Mouse (Mus musculus): ENCODE measurements around the gene Cysrt1.

The Cysrt1 gene

DNA sequence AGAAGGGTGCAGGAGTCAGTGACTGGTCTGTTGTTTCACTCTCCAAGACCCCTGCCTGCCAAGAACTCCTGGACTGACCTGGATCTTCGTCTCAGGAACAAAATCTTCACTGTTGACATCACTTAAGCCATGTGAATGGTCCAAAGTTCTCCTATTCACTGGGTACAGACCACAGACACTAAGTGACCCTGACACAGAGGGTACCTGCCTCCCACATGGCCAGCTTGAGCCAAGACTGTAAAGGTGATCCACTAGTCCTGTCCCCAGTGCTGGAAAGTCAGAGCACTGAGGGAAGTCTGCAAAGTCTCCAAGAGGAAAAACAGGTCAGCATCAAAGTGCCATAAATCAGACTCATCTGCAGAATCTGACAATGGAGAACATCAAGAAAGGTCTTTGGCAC is 34.7 kb downstream of the Cysrt1 start:
- DNase-seq (ENCODE audit: low read depth): no peak

DNA sequence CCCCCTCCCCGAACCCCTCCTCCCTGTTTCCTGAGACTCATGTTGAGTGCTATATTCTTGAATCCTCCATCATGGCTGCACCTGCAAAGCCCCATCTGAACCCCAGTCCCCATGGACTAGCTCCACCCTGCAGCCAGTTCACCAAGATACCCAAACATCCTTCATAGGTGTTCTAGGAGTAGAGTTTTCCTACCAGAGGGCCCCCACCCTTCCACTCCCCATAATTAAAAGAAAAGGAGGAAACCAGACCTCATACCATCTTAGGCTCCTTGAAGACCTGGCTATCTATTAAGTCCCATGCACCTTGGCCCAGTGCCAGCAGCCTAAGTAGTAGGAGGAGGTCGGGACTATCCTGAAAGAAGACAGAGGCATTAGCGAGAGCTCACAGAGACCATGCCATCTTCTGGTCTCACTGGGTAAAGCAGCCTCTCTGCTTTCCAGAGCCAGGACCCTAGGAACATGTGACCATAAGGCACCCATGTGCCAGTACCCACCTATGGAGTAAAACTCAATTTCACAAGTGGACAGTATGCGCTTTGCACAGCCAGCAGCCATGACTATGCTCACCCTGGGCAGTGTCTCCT is 38.5 kb downstream of the Cysrt1 start:
- DNase-seq (ENCODE audit: low read depth): no peak

DNA sequence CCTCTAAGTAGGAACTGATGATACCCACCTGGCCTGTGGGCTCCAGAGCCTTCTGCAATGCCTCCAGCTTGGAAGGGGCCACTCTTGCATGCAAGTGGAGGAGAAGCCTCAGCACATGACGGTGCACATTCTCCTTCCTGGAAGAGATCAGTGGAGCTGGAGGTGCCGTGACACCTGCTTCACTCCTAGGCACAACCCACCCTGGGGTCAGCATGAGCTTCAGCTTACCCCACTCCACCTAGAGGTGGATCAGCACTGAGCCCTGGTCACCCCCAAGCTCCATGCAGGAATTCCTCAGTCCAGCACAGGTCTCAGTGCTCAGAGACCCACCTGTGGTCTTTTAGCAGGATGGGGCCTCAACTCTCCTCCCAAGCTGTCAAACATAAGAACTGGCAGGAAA is 41.6 kb downstream of the Cysrt1 start:
- DNase-seq (ENCODE audit: low read depth): no peak

DNA sequence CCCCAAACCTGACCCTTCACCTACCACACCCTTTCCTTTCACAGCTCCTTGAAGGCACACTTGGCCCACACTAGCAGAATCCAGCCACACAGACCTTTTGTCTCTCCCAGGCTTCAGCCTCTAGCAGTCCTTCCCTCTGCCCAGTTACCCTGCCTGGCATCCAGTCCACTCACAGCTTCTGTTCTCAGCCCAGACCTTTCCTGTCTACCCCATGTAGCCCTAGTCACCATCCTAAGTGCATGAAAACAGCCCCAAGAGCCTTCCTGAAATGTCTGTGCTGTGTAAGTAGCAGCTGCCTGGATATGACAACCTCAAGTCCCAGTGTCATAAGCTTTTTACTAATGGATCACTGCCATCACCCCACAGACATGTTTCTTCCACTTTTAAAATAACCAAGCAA is 44.3 kb downstream of the Cysrt1 start:
- DNase-seq (ENCODE audit: low read depth): no peak

DNA sequence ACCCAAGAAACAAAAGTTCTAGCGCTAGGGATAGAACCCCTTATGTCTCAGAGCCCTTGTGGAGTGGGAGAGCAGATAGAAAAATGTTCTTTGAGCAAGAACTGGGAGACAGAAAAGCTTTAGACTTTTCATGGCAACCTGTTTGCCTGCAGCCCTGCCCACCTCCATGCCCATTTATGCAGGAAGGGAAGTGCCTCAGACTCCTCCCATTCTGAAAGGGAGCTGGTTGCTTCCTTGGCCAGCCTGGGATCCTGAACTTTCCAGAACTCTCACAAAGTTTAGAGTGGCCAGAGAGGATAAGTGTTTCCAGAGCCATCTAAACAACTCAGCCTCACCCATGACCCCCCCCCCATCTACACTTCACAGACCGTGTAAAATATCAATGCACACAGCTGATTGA is 45.1 kb downstream of the Cysrt1 start:
- no peak for DNase-seq (ENCODE audit: low read depth)

DNA sequence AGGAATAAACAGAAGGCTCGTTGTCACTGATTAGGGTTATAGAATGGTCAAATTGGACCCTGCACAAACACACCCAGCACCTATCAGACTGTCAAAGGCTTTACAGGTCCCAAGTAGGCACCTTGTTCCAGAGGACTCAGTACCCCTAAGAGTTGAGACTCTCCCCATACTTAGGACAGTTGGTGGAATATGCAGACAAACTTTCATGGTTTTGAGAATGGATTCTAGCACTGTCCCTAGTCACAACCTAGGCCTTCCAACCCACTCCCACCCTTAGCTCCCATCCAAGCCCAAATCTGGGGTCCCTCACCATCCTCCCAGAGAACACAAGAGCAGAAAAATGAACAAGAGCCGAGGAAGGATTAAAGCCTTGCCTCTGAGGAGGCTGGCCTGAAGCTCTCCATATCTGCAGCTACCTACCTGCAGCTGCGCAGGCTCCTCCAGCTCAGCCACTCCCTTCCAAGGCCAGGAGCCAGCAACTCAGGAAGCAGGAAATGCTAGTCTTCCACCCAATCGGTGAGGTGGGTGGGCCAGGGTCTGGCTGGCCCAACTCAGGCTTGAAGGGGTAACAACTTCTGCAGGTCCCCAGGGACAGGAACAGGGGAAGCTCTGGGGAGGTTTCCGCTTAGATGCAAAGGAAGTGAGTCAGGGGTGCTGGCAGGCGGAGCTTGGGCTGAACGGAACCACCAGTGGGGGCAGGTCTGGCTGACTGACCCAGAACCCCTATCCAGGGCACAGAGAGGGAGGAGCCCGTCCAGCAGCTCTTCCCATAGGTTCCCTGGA is 45.9 kb downstream of the Cysrt1 start, which contains the start of gene Tor4a:
Gene Tor4a, minus strand, starts transcription at position 715 of the 783 bp plus-strand sequence.
- peak; percentile 76 for DNase-seq (ENCODE audit: low read depth)

DNA sequence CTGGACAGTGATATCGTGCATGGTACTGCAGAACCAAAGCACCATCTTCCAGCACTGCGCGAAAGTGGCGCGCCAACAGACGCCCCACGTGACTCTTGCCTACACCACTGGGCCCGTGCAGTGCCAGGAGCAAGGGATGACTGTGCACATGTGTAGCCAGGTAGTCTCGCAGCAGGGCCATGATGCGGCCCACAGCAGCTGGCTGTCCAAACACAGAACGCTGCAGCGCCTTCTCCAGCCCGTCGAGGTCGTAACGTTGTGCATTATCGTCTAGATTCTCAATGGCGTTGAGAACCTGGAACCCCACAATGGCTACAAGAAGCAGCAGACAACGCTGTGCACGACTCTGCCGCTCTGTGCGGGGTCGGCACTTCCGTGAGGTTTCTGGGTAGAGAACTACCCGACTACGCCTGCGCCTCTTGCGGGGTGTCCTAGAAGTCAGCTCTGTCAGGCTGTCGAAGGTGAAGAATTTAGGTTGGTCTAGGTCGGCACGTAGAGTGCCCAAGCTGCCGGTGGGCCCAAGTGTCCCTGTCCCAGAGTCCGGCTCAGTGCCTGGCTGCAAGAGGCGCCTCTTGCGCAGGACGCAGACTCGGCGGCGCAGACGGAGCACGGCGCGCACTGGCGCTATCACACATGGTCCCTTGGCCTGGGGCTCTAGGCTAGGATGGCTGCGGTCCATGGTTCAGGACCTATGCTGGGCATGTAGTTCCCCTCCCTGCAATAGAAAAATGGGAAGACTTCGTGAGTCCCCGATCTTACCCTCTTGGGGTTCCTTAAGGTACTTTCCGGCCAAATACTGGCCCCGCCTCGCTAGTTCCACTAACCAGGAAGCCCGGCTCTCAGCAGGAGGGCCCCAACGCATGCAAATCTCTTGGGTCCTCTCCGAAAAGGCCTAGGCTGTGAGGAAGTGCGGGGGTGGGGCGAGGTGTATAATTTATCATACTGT is 46.8 kb downstream of the Cysrt1 start:
- no peak for DNase-seq (ENCODE audit: low read depth)

DNA sequence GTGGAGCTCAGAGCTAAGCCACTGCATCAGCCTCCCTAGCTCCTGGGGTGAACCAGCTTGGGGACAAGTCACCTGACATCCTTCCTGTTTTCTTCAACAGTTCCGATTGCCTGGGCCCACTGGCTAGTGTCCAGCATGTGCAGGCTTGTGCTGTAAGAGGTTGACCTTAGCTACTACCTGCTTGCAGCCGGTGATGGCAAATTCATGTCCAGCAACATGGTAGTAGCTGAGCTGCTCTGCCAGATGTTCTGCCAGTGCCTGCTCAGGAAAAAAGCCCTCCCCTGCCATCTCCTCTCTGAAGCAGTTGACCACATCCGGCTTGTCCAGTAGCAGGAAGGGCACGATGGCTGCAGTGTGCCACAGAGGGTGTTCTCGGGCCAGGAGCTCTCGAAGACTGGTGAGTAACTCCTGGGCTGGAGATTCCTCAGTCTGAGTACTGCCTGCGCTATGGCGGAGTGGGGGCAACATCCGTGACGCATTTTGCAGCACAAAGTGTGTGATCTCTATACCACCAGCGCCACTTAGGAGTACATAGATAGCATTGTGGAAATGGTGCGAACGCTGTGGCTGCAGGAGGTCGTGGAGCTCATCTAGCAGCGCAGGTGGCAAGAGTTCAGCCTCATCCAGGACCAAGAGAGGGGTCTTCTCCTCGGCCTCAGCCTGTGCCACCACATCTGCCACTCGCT is 47.6 kb downstream of the Cysrt1 start:
- DNase-seq (ENCODE audit: low read depth): no peak

DNA sequence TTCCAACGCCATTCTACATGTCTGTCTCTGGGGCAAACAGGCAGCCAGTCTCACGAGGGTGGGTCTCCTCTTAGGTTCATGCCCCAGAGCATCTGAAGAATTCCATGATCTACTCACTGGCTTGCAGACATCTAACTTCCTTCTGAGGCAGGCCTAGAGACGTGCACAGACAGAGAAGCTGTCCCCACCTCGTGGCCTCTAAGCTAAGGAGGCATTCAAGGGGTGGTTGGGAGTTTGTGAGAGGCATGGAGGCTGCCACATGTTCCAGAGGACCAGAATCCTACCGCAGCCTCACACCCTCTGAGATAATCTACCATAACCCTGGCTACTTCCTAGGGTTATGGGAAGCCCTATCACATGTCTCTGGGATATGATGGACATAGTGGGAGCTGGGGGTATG is 48.2 kb downstream of the Cysrt1 start:
- DNase-seq (ENCODE audit: low read depth): no peak

DNA sequence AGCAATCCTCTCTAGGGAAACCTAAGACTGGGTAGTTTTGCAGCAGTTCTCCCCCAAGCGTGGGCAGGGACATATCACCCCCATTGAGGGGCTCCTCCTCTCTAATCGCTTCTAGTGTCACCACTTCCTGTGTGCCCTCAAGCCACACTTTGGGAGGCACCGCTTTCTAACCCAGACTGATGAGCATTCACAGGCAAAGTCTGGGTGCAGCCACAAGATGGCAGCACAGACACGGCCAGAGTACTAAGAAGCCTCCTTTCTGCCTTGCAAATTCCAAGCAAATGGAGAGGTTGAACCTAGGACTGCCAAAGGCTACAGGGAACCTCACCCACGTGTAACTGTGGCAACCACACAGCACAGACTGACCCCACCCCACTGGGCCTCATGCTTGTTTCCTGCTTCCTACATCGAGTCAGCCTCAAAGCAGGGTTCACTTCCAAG is 48.9 kb downstream of the Cysrt1 start:
- DNase-seq (ENCODE audit: low read depth): peak; percentile 87
